In genomic region chrX:49479968-49480809, GRCm38 (mm10) we compare ENCODE assay signal across 10 mouse cellular contexts. TPM values are rescaled to one million over a fixed set of nuclear protein-coding genes. Genes with fewer than 3 reads are reported as not detected.
A peak's percentile ranks its signal among the peaks of the same experiment; 100 is the strongest.
DNase-seq lines count a peak whose midpoint lies in the region; ATAC-seq and TF ChIP-seq lines count a peak whose summit lies in the region.
"Had no signal": no experiment of that assay in that cellular context is flagged by ENCODE, and none has a peak within 500 bp of the region (broad histone marks: within the 10 kb centered on the region; RNA-seq: fewer than 3 reads in every experiment).

No protein-coding gene starts in this region.

- no peak for ATAC-seq in heart, postnatal 0 days (ENCODE audit: insufficient read depth, low read depth)
- ATAC-seq in embryonic facial prominence, embryonic 15.5 days (ENCODE audit: insufficient number of reproducible peaks, low FRiP score, low TSS enrichment, low read depth), result no peak; the same call in 1 of the 2 replicates
- ATAC-seq in limb, embryonic 14.5 days (ENCODE audit: low FRiP score, low read depth), result peak; percentile 57; the same call in 1 of the 2 replicates
- peak; percentile 77 for ATAC-seq in neural tube, embryonic 15.5 days (ENCODE audit: low FRiP score)

- no peak for TF ChIP-seq CTCF in heart, postnatal 0 days (IDR thresholded peaks at IDR 0.05; ENCODE audit: low read depth)
- TF ChIP-seq CTCF in heart, adult 2 months (IDR thresholded peaks at IDR 0.05), result no peak
- TF ChIP-seq CTCF in left cerebral cortex, adult 2 months (IDR thresholded peaks at IDR 0.05), result no peak

- intact Hi-C loops in heart, adult 2 months (cut with DNase I), result no loop called here
- intact Hi-C loops in left cerebral cortex, adult 2 months (cut with DNase I), result no loop called here

- no peak overlapping the region for H3K27ac ChIP-seq in heart, postnatal 0 days (ENCODE audit: low read depth)
- H3K27ac ChIP-seq in heart, adult 2 months, result no peak overlapping the region
- no peak overlapping the region for H3K27ac ChIP-seq in embryonic facial prominence, embryonic 15.5 days (replicated peaks)
- no peak overlapping the region for H3K27ac ChIP-seq in limb, embryonic 14.5 days (replicated peaks; ENCODE audit: low read depth, low read length)
- no peak overlapping the region for H3K27ac ChIP-seq in neural tube, embryonic 15.5 days (replicated peaks)
- no peak overlapping the region for H3K27ac ChIP-seq in left cerebral cortex, adult 2 months

- H3K4me3 ChIP-seq in heart, postnatal 0 days (ENCODE audit: low read depth, low read length), result peak overlapping the region; percentile 18; the same call in 1 of the 2 replicates
- H3K4me3 ChIP-seq in heart, adult 2 months, result no peak overlapping the region
- peak overlapping the region; percentile 34 for H3K4me3 ChIP-seq in embryonic facial prominence, embryonic 15.5 days (replicated peaks)
- H3K4me3 ChIP-seq in limb, embryonic 14.5 days (replicated peaks; ENCODE audit: low read length), result peak overlapping the region; percentile 34
- peak overlapping the region; percentile 38 for H3K4me3 ChIP-seq in neural tube, embryonic 15.5 days (replicated peaks)
- no peak overlapping the region for H3K4me3 ChIP-seq in left cerebral cortex, adult 2 months

- no peak overlapping the region for H3K9ac ChIP-seq in heart, postnatal 0 days (replicated peaks; ENCODE audit: low read depth, low read length)
- H3K9ac ChIP-seq in heart, adult 2 months (ENCODE audit: low read depth, low read length), result no peak overlapping the region
- H3K9ac ChIP-seq in embryonic facial prominence, embryonic 15.5 days, result no peak overlapping the region
- H3K9ac ChIP-seq in limb, embryonic 14.5 days (ENCODE audit: low read depth, low read length, severe bottlenecking), result no peak overlapping the region
- peak overlapping the region; percentile 23; the same call in 1 of the 2 replicates for H3K9ac ChIP-seq in neural tube, embryonic 15.5 days (replicated peaks)

- H3K4me2 ChIP-seq in heart, postnatal 0 days (ENCODE audit: low read depth, low read length), result peak overlapping the region; percentile 56
- peak overlapping the region; percentile 53 for H3K4me2 ChIP-seq in embryonic facial prominence, embryonic 15.5 days (replicated peaks)
- H3K4me2 ChIP-seq in limb, embryonic 14.5 days (replicated peaks; ENCODE audit: low read depth, low read length, severe bottlenecking), result peak overlapping the region; percentile 51
- peak overlapping the region; percentile 60 for H3K4me2 ChIP-seq in neural tube, embryonic 15.5 days

- H3K9me3 ChIP-seq in heart, postnatal 0 days (replicated peaks; ENCODE audit: control insufficient read depth, low read length), result no peaks in the 10 kb centered on the region
- H3K9me3 ChIP-seq in embryonic facial prominence, embryonic 15.5 days (replicated peaks), result no peaks in the 10 kb centered on the region
- no peaks in the 10 kb centered on the region for H3K9me3 ChIP-seq in limb, embryonic 14.5 days (ENCODE audit: control insufficient read depth, low read length)
- H3K9me3 ChIP-seq in neural tube, embryonic 15.5 days (replicated peaks), result no peaks in the 10 kb centered on the region

- 21% methylated on average over 25 of the region's 29 CpGs for WGBS in heart, postnatal 0 days
- 22% methylated on average over 27 of the region's 29 CpGs for WGBS in heart, adult 2 months
- 18% methylated on average over 23 of the region's 29 CpGs for WGBS in embryonic facial prominence, embryonic 15.5 days
- WGBS in limb, embryonic 14.5 days, result 34% methylated on average over 28 of the region's 29 CpGs
- WGBS in neural tube, embryonic 15.5 days, result 16% methylated on average over 27 of the region's 29 CpGs

- H3K36me3 ChIP-seq in heart, postnatal 0 days (replicated peaks; ENCODE audit: control insufficient read depth, insufficient read depth, low read length), result no peaks in the 10 kb centered on the region
- no peaks in the 10 kb centered on the region for H3K36me3 ChIP-seq in heart, adult 2 months (ENCODE audit: control insufficient read depth, insufficient read depth, low read length)
- H3K36me3 ChIP-seq in embryonic facial prominence, embryonic 15.5 days, result no peaks in the 10 kb centered on the region
- no peaks in the 10 kb centered on the region for H3K36me3 ChIP-seq in limb, embryonic 14.5 days (ENCODE audit: control insufficient read depth, insufficient read depth, low read length)
- H3K36me3 ChIP-seq in neural tube, embryonic 15.5 days, result no peaks in the 10 kb centered on the region

- no peak for TF ChIP-seq EP300 in heart, postnatal 0 days (IDR thresholded peaks at IDR 0.05; ENCODE audit: low read depth)
- TF ChIP-seq EP300 in heart, adult 2 months (IDR thresholded peaks at IDR 0.05; ENCODE audit: insufficient read depth, low read depth, low read length), result no peak

- no peaks in the 10 kb centered on the region for H3K4me1 ChIP-seq in heart, postnatal 0 days (ENCODE audit: control insufficient read depth, insufficient read depth)
- no peaks in the 10 kb centered on the region for H3K4me1 ChIP-seq in heart, adult 2 months (ENCODE audit: control insufficient read depth, insufficient read depth, low read length)
- no peaks in the 10 kb centered on the region for H3K4me1 ChIP-seq in embryonic facial prominence, embryonic 15.5 days
- H3K4me1 ChIP-seq in limb, embryonic 14.5 days (ENCODE audit: control insufficient read depth, insufficient read depth, low read length), result no peaks in the 10 kb centered on the region
- peaks cover 4% of the 10 kb centered on the region; the same call in 1 of the 2 replicates for H3K4me1 ChIP-seq in neural tube, embryonic 15.5 days

- no peak for TF ChIP-seq POLR2A in heart, adult 2 months (IDR thresholded peaks at IDR 0.05; ENCODE audit: insufficient read depth, low read depth, low read length)
- no peak for TF ChIP-seq POLR2A in limb, embryonic 14.5 days (IDR thresholded peaks at IDR 0.05; ENCODE audit: borderline replicate concordance, extremely low read depth, insufficient read depth, insufficient read length)

- DNase-seq in heart, postnatal 0 days (ENCODE audit: low spot score), result no peak
- DNase-seq in heart, adult 2 months, result no peak
- DNase-seq in limb, embryonic 14.5 days (ENCODE audit: low spot score), result no peak
- no peak for DNase-seq in left cerebral cortex, adult 2 months (ENCODE audit: extremely low spot score in 1 of 2, low spot score in 2 of 2)
- DNase-seq in frontal cortex, postnatal 36 days (ENCODE audit: low spot score in 2 of 2), result no peak
- no peak for DNase-seq in T-cell, adult 2 months (ENCODE audit: low spot score)
- DNase-seq: cerebellum, adult 11 months had no signal

- 0 out of 2 replicates have a peak, but pooled peaks cover 2% of the 10 kb centered on the region for H3K27me3 ChIP-seq in heart, postnatal 0 days (ENCODE audit: control insufficient read depth, insufficient read depth, low read length)
- H3K27me3 ChIP-seq in heart, adult 2 months (ENCODE audit: control insufficient read depth, insufficient read depth, low read length), result no peaks in the 10 kb centered on the region
- H3K27me3 ChIP-seq in embryonic facial prominence, embryonic 15.5 days, result peaks cover 4% of the 10 kb centered on the region; the same call in 1 of the 2 replicates
- H3K27me3 ChIP-seq in limb, embryonic 14.5 days (ENCODE audit: control insufficient read depth, insufficient read depth, low read length), result no peaks in the 10 kb centered on the region; the same call in 1 of the 2 replicates
- no peaks in the 10 kb centered on the region for H3K27me3 ChIP-seq in neural tube, embryonic 15.5 days (replicated peaks)

- no peaks in the 10 kb centered on the region for H3K79me2 ChIP-seq in heart, adult 2 months (replicated peaks; ENCODE audit: control insufficient read depth, insufficient read depth, low read length)

RNA-seq across cellular contexts. Expression of gene Arhgap36, which starts 16.4 kb away (rescaled TPM):
- total RNA-seq in heart, postnatal 0 days (2014; rRNA removed; ENCODE audit: low replicate concordance), result 0.66 and 2.0 TPM in 2 replicates
- polyA plus RNA-seq in heart, postnatal 0 days (2015; fragmentation: Nextera tagmentation; extraction: Ambion mirVana), result 1.9 and 2.5 TPM in 2 replicates
- under 1 TPM in 1 of 2 experiments, not detected in 1; 0.27 TPM for total RNA-seq in heart, adult 2 months (2021)
- 0.12 and 0.14 TPM in 2 replicates for polyA plus RNA-seq in heart, adult 2 months (2012; rRNA removed)
- 17.2 and 23.5 TPM in 2 replicates for polyA plus RNA-seq in embryonic facial prominence, embryonic 15.5 days (2015; fragmentation: Nextera tagmentation; extraction: Ambion mirVana)
- polyA plus RNA-seq in limb, embryonic 14.5 days (2012; rRNA removed), result 7.2 and 10.6 TPM in 2 replicates
- 10.0 and 17.1 TPM in 2 replicates for polyA plus RNA-seq in limb, embryonic 14.5 days (2014; fragmentation: Nextera tagmentation; extraction: Ambion mirVana)
- 9.8 and 13.8 TPM in 2 replicates for polyA plus RNA-seq in neural tube, embryonic 15.5 days (2015; fragmentation: Nextera tagmentation; extraction: Ambion mirVana)
- 1 to 10 TPM; 1.6 to 1.7 TPM for total RNA-seq in left cerebral cortex, adult 2 months (2021)
- polyA plus RNA-seq: spleen, adult 2 months had no signal

Comparison
In these comparisons a context has a peak if more than half of its experiments do, and no peak if none do; other contexts are left out.
1. H3K4me3 ChIP-seq: peak in heart, postnatal 0 days (single experiment), embryonic facial prominence, embryonic 15.5 days (single experiment), limb, embryonic 14.5 days (single experiment) and neural tube, embryonic 15.5 days (single experiment); none in heart, adult 2 months (single experiment) and left cerebral cortex, adult 2 months (single experiment).
2. ATAC-seq: peak in limb, embryonic 14.5 days (single experiment) and neural tube, embryonic 15.5 days (single experiment); none in heart, postnatal 0 days (single experiment) and embryonic facial prominence, embryonic 15.5 days (single experiment).
3. Peak in every context shown above with its lines, with median percentiles within 50 percentile points of each other: H3K4me2 ChIP-seq.